Comparison of ENCODE assay signal across 8 mouse cellular contexts in genomic region chr10:81496264-81496901, GRCm38 (mm10). TPM values are rescaled to one million over a fixed set of nuclear protein-coding genes. Genes with fewer than 3 reads are reported as not detected.
A peak's percentile ranks its signal among the peaks of the same experiment; 100 is the strongest.
DNase-seq lines count a peak whose midpoint lies in the region; ATAC-seq and TF ChIP-seq lines count a peak whose summit lies in the region.

Gene Ncln (minus strand): TSS chr10:81496392.

- H3K27ac ChIP-seq in heart, embryonic 12.5 days (ENCODE audit: poor library complexity, severe bottlenecking), result peak within 1 kb of the TSS; percentile 48
- H3K27ac ChIP-seq in kidney, postnatal 0 days, result peak within 1 kb of the TSS; percentile 65; the same call in 1 of the 2 replicates
- peak within 1 kb of the TSS; percentile 74 for H3K27ac ChIP-seq in liver, embryonic 11.5 days (ENCODE audit: low read depth, low read length)
- H3K27ac ChIP-seq in stomach, embryonic 14.5 days (ENCODE audit: low read length), result 0 out of 2 replicates have a peak within 1 kb of the TSS, but pooled peaks have one; percentile 44

- under 1% methylated on average over 41 of the region's 45 CpGs for WGBS in heart, embryonic 12.5 days
- under 1% methylated on average over 45 of the region's 45 CpGs for WGBS in kidney, postnatal 0 days
- WGBS in liver, embryonic 11.5 days, result under 1% methylated on average over 45 of the region's 45 CpGs
- WGBS in stomach, embryonic 14.5 days, result under 1% methylated on average over 43 of the region's 45 CpGs

- H3K4me2 ChIP-seq in heart, embryonic 12.5 days, result peak within 1 kb of the TSS; percentile 99
- peak within 1 kb of the TSS; percentile 93 for H3K4me2 ChIP-seq in kidney, postnatal 0 days (ENCODE audit: low read length)
- peak within 1 kb of the TSS; percentile 78 for H3K4me2 ChIP-seq in liver, embryonic 11.5 days
- H3K4me2 ChIP-seq in stomach, embryonic 14.5 days (replicated peaks; ENCODE audit: low read depth, low read length), result peak within 1 kb of the TSS; percentile 93

- H3K9me3 ChIP-seq in heart, embryonic 12.5 days (replicated peaks), result no peaks in the 10 kb centered on the region
- no peaks in the 10 kb centered on the region for H3K9me3 ChIP-seq in kidney, postnatal 0 days (replicated peaks; ENCODE audit: low read length)
- H3K9me3 ChIP-seq in liver, embryonic 11.5 days (ENCODE audit: control insufficient read depth, low read length), result no peaks in the 10 kb centered on the region
- no peaks in the 10 kb centered on the region for H3K9me3 ChIP-seq in stomach, embryonic 14.5 days (ENCODE audit: control insufficient read depth, low read depth, low read length)

- peak within 1 kb of the TSS; percentile 90 for H3K4me3 ChIP-seq in heart, embryonic 12.5 days
- H3K4me3 ChIP-seq in kidney, postnatal 0 days (replicated peaks; ENCODE audit: low read depth, low read length), result peak within 1 kb of the TSS; percentile 75
- peak within 1 kb of the TSS; percentile 92 for H3K4me3 ChIP-seq in liver, embryonic 11.5 days (ENCODE audit: low read depth, low read length)
- peak within 1 kb of the TSS; percentile 70 for H3K4me3 ChIP-seq in stomach, embryonic 14.5 days (ENCODE audit: low read depth, low read length)

- H3K9ac ChIP-seq in heart, embryonic 12.5 days, result peak within 1 kb of the TSS; percentile 93
- peak within 1 kb of the TSS; percentile 83 for H3K9ac ChIP-seq in kidney, postnatal 0 days (ENCODE audit: low read depth, low read length)
- peak within 1 kb of the TSS; percentile 95 for H3K9ac ChIP-seq in liver, embryonic 11.5 days (ENCODE audit: low read depth, low read length)
- H3K9ac ChIP-seq in stomach, embryonic 14.5 days (replicated peaks; ENCODE audit: low read depth, low read length), result peak within 1 kb of the TSS; percentile 85

- peak; percentile 11; the same call in 1 of the 2 replicates for TF ChIP-seq CTCF in kidney, postnatal 0 days (IDR thresholded peaks at IDR 0.05; ENCODE audit: low read depth)

- peaks cover 27% of the 10 kb centered on the region for H3K36me3 ChIP-seq in heart, embryonic 12.5 days
- H3K36me3 ChIP-seq in kidney, postnatal 0 days (ENCODE audit: insufficient read depth, low read length), result peaks cover 12% of the 10 kb centered on the region; the same call in 1 of the 2 replicates
- peaks cover 14% of the 10 kb centered on the region for H3K36me3 ChIP-seq in liver, embryonic 11.5 days (ENCODE audit: control insufficient read depth, insufficient read depth, low read length)
- peaks cover 17% of the 10 kb centered on the region for H3K36me3 ChIP-seq in stomach, embryonic 14.5 days (ENCODE audit: control insufficient read depth, insufficient read depth, low read length)

- peak; percentile 90 for ATAC-seq in erythroid progenitor cell, adult 5-6 weeks (replicated peaks; ENCODE audit: low FRiP score, poor library complexity, severe bottlenecking)
- peak; percentile 95 for ATAC-seq in heart, embryonic 12.5 days (ENCODE audit: insufficient number of reproducible peaks, low FRiP score)
- peak; percentile 96 for ATAC-seq in kidney, postnatal 0 days (replicated peaks; ENCODE audit: low FRiP score, low read depth)
- peak; percentile 94 for ATAC-seq in liver, embryonic 11.5 days (replicated peaks; ENCODE audit: low FRiP score)
- peak; percentile 96 for ATAC-seq in stomach, embryonic 14.5 days (ENCODE audit: insufficient number of reproducible peaks, insufficient read depth, low FRiP score, low read depth)

- peak; percentile 98 for DNase-seq in CD4-positive helper T cell, adult 2 months (ENCODE audit: low read depth, low spot score)
- DNase-seq in brain, embryonic 18.5 days (ENCODE audit: low read depth, low spot score), result peak; percentile 98
- peak; percentile 100 for DNase-seq in kidney, postnatal 0 days (ENCODE audit: low spot score)
- DNase-seq in liver, embryonic 11.5 days (ENCODE audit: low spot score), result peak; percentile 98
- peak; percentile 98 for DNase-seq in naive thymus-derived CD4-positive, alpha-beta T cell, adult 2 months (ENCODE audit: low read depth)

- H3K4me1 ChIP-seq in heart, embryonic 12.5 days (replicated peaks), result peaks cover 19% of the 10 kb centered on the region
- H3K4me1 ChIP-seq in kidney, postnatal 0 days (replicated peaks; ENCODE audit: insufficient read depth, low read length), result peaks cover 10% of the 10 kb centered on the region; the same call in 1 of the 2 replicates
- H3K4me1 ChIP-seq in liver, embryonic 11.5 days (replicated peaks; ENCODE audit: control insufficient read depth, insufficient read depth, low read length), result peaks cover 44% of the 10 kb centered on the region
- peaks cover 12% of the 10 kb centered on the region for H3K4me1 ChIP-seq in stomach, embryonic 14.5 days (ENCODE audit: control insufficient read depth, insufficient read depth, low read length)

- H3K27me3 ChIP-seq in heart, embryonic 12.5 days (replicated peaks), result no peaks in the 10 kb centered on the region
- H3K27me3 ChIP-seq in kidney, postnatal 0 days (ENCODE audit: insufficient read depth, low read length), result no peaks in the 10 kb centered on the region
- H3K27me3 ChIP-seq in liver, embryonic 11.5 days (replicated peaks; ENCODE audit: control insufficient read depth, insufficient read depth, low read length), result no peaks in the 10 kb centered on the region
- no peaks in the 10 kb centered on the region for H3K27me3 ChIP-seq in stomach, embryonic 14.5 days (ENCODE audit: control insufficient read depth, insufficient read depth, low read length)

RNA-seq across cellular contexts. Expression of gene Ncln, which starts in this region (rescaled TPM):
- total RNA-seq in erythroid progenitor cell, adult 5-6 weeks (2015; ENCODE audit: low replicate concordance), result 8.6 and 37.7 TPM in 2 replicates
- total RNA-seq in erythroid progenitor cell, adult 5-6 weeks (2017; ENCODE audit: low replicate concordance), result 8.7 and 27.1 TPM in 2 replicates
- polyA plus RNA-seq in heart, embryonic 12.5 days (2016; fragmentation: Nextera tagmentation; extraction: Ambion mirVana), result 54.9 and 60.2 TPM in 2 replicates
- polyA plus RNA-seq in kidney, postnatal 0 days (2015; fragmentation: Nextera tagmentation; extraction: Ambion mirVana), result 56.1 and 63.3 TPM in 2 replicates
- 92.2 and 97.9 TPM in 2 replicates for polyA plus RNA-seq in liver, embryonic 11.5 days (2014; fragmentation: Nextera tagmentation; extraction: Ambion mirVana)
- 79.1 and 79.3 TPM in 2 replicates for polyA plus RNA-seq in stomach, embryonic 14.5 days (2014; fragmentation: Nextera tagmentation; extraction: Ambion mirVana)

Comparison
In these comparisons a context has a peak if more than half of its experiments do, and no peak if none do; other contexts are left out.
1. Peak in every context shown above with its lines: DNase-seq, ATAC-seq, H3K4me3 ChIP-seq and H3K27ac ChIP-seq.